Mouse (Mus musculus) intestine, embryonic 15.5 days (tissue): ENCODE results near the gene Zfp141. TPM values are rescaled to one million over a fixed set of nuclear protein-coding genes. Genes with fewer than 3 reads are reported as not detected.

Experiments used
- polyA plus RNA-seq: library from polyadenylated mRNA; unstranded; fragments of >200 nt; fragmentation: Nextera tagmentation; extraction: Ambion mirVana; gene quantifications from 2 replicates; pipeline ENCODE4 v1.2.1, GENCODE M21; 2015

The Zfp141 gene
- polyA plus RNA-seq, 1 experiment from 2014 or later = 8.3 TPM

Other genes starting within 250 kb of the Zfp141 start
- gene Vmn2r61, start 245.7 kb downstream of the Zfp141 start, polyA plus RNA-seq = not detected in 2 replicates
- gene 4933421I07Rik, start 57.6 kb downstream of the Zfp141 start, polyA plus RNA-seq = not detected in 2 replicates
- not detected in 2 replicates for gene Gm21028, start 72.8 kb upstream of the Zfp141 start, polyA plus RNA-seq
- gene Zfp977, start 86.8 kb upstream of the Zfp141 start, polyA plus RNA-seq = 1.5 and 2.0 TPM in 2 replicates
- gene Zfp976, start 136.8 kb upstream of the Zfp141 start, polyA plus RNA-seq = 3.2 and 3.8 TPM in 2 replicates
- gene Zfp975, start 187.0 kb upstream of the Zfp141 start, polyA plus RNA-seq = 6.0 and 6.9 TPM in 2 replicates
- not detected in 2 replicates for gene Gm17067, start 221.3 kb upstream of the Zfp141 start, polyA plus RNA-seq